Mouse (Mus musculus): ENCODE measurements around the gene Enox2.
"Not testable (repeated sequence)": the region's sequence is repeated elsewhere in the genome, so short reads cannot be mapped to it uniquely, and the experiment has no call there.

The Enox2 gene

DNA sequence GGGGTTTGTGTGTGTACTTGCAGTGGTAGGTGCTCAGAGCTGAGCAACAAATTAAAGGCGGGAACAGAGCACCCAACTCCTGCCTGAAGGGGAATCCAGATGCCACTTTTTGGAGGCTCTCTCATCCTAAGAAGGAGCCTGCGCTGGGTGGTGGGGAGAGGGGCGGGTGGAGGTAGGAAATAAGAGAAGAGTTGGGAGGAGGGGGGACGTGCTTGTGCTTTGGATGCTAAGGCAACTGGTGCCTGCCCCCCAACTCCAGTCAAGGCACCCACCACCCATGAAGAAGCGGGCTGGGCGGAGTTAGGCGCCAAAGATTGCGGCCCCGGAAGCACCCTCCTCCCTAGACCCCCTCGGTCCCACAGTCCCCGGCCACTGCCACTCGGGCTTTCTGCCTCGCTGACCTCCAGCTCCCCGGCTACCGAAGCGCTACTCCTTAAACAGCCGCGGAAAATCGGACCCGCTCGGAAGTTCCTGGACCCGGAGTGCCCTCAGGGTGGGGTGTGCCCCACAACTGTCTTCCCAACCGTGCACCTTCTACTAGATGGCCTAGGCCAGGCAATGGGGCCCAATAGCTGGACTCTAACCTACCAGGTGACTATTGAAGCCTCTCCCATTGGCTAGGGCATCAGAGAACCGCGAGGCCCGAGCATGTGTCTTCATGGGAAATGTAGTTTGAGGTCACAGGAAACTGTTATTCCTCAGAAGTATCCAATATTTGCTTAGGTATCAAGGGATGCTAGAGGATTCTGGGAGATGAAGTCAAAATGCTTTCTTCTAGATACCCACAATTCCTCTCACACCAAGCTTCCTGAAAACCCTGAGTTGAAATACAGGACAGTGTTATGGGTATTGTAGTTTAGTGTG, at the start of gene Enox2:
Gene Enox2, minus strand, starts transcription at position 560 of the 864 bp plus-strand sequence.
- peak; percentile 72 to 85 for DNase-seq

DNA sequence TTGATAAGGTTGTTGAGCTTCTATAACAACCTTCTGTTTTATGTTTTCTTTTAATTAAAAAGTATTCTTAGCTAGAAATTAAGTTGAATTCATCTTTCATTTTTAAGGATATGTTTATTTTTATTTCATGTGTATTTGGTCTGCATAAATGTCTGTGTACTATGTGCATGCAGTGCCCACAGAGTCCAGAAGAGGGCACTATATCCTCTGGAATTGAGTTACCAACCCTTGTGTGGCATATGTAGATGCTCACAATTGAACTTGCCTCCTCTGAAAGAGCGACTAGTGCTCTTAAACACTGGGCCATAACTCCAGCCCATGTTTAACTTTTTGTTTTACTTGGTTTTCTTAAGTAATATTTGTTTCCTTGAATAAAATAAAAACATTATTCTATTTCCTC, 21.4 kb upstream of the Enox2 start:
- DNase-seq = peak; percentile 39 to 52

DNA sequence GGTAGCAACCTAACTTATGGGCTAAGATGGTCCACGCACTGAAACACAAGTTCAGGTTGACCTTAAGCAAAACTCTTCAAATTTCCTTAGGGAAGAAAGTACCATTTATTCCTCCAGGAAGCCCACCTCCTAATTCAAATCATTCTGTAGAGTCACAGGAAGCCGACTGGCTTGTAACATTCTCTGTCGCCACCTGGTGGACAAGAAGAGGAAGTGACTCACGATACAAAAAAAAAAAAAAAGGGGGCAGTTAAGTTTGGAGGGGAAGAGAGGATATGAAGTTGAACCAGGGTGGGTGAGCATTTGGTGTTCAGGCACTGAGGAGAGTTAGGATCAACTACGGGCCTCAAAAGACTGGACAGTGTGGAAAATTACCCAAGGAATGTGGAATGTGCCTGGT, 18.6 kb upstream of the Enox2 start:
- DNase-seq = peak; percentile 2 to 5

DNA sequence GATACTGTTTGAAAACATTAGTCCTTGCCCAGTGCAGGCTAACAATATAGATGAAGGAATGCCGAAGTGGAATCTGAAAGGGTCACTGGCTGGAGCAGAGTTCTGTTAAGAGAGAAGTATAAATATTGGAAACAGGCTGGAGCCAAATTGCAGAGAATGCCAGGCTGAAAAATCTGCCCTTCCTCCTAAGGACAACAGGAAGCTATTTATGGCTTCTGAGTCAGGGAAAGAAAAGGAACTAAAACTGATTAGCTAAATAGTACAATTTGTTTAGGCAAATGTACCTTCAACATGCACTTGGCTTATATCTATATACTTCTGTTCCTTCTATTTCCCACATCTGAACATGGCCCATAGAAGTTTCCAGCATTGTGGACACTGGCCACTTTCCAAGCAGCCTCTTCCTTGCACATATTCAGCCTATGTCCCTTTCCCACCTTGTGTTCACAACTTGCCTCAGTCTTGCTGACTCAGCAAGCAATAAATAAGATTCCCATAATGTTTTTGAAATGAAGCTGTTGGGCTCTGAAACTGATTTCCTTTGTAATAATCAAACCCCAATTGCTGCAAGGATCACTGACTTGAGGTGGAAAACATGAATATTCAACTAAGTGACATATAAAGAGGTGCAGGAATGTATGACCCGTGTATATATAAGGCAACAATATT, 8.0 kb downstream of the Enox2 start:
- no peak for DNase-seq

DNA sequence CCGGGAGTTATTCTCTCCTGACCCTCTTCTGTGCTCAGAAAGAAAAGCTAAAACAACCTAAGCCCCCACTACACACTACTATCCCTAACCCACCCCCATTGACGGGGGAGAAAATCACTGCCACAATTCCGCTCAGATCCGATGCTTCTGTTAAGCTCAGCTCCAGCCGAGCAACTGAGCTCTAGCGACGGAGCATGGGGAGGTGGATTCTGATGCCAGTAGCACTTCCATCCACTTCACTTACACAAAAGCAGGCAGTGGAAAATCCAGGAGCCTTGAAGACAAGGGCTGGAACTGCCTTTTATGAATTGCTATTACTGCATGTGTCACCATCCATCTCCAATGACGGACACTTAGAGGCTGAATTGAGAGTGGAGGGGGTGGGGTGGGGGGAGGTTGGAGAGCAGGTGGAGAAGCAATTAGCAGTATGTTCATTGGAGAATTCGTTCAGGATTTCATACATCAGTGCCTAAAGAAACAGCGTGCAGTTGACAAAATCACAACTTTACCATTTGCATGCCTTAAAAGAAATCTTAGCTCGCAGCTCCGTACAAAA, 14.5 kb downstream of the Enox2 start:
- no peak for DNase-seq

DNA sequence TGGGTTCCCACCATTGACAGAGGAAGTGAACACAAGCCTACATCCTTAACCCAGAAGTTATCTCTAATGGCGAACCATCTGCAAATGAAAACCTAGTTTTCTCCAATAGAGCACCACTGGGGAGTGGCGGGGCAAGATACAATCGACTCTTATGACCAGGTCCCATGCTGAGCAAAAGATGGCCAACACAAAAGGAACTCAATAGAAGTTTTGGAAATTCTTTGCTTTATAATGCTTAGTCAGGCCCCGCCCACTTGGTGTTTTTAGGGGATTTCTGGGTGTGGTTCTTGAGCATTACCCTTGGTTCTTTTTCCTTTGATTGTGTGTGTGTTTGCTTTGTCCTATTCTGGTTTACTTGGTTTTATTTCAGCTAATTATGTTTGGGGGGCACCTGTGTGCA, 37.2 kb downstream of the Enox2 start:
- no peak for DNase-seq

DNA sequence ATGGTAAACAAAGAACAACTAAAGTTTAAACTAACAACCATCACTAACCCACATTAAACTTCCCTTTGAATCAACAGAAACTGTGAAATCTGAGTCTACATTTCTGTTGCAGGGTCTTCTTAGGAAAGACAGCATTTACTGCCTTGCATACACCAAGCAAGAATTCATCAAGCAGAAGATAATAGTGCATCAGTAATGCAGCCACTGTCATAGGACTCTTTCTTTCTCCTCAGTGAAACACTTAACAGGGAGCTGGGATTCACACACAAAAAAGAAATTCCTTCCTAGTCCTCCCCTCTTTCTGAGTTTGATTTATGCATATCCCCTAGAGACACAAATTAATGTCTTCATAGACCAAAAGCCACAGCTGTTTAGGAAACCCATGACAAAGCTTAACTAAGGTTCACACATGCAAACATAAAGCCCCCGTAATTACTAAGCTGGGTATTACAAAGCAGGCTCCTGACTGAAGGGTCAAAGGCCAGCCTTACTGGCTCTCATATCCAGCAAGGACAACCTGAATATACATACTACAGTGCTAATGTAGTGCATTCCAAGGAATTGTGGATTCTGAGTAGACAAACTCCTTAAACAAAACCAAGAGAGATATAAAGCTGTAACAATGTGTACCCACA, 62.1 kb downstream of the Enox2 start:
- no peak for DNase-seq

DNA sequence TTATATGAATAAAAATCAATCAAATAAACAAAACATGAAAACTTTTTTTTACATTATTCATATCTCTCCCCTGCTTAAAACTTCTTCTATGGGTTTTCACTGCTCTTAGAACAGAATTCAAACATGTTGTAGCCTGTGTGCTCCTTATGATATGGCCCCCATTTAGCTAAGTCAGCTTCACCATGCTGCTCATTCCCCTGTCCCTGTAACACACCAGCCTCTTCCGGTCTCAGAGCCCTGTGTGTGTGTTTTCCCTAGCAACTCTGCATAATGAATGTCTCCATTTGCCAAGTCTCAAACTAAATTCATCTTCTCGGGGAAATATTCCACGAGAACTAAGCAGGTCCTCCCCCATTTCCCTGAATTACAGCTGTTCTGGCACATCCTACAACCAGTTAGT, 71.6 kb downstream of the Enox2 start:
- DNase-seq = no peak

DNA sequence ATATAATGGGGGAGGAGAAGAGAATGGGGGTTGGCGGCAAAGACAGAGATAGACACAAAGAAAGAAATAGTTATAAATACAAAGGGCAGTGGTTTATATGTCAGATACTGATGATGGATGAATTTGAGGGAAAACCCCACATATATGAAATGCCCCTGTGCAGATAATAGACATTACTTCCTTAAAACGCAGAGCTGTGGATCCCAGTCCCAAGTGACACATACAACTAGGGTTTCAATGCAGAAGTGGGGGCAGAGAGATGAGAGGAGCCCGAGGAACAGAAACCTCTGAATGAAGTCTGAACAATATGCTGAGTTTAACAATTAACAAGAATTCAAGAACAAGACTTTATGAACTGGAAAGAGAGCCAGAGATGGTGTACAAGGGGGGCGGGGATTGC, 91.7 kb downstream of the Enox2 start:
- no peak for DNase-seq

DNA sequence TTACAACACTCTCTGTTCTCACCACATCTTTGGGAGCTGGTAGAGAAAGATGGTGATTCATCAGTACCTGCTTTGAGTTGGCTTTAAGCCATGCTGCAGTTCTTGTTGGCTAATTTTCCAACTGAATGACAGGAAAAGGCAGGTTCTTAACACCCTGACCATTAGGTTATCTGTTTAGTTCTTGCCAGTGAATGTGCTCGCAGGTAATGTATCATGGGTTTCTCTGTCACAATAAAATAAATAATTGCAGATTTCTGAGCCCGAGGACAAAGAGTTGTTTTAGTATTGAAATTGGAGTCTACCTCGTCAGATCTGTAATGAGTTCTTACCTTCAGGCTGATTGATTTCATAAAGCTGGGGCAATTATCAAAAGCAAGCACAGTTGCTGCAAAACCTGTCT, 106.9 kb downstream of the Enox2 start:
- no peak for DNase-seq

DNA sequence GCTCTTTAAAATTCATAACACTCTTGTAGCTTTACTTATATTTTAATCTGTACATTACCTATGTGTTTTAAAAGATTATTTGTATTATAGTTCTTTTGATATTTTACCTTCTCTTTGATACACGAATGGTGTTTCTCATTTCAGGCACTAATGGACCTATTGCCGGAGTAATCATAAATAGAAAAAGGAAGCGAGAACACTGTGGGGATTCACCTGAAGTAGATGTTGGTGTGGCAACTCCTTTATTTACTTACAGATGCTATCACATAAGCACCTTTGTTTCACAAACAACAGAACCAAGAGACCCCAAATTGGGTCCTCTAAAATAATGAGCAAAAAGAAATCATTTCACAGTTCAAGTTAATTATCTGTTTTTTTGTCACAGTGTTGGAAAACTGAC, 109.4 kb downstream of the Enox2 start:
- no peak for DNase-seq

DNA sequence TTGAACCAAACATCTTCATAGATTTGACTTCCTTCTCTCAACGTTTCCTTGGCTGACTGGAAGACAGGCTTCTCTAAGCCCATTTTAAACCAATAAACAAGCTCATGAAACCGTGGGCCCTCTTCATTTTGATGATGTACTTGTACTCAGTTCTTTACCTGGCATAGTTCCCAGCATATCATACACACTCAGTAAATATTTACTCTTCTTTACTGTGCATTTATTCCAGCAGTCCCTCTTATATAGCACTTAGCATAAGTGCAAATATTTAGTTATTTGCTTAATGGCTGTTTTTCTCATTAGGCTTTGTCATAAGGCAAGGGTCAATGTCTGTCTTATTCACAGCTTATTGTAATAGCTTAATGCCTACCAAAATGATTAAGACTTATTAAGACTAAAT, 133.8 kb downstream of the Enox2 start:
- DNase-seq = no peak

DNA sequence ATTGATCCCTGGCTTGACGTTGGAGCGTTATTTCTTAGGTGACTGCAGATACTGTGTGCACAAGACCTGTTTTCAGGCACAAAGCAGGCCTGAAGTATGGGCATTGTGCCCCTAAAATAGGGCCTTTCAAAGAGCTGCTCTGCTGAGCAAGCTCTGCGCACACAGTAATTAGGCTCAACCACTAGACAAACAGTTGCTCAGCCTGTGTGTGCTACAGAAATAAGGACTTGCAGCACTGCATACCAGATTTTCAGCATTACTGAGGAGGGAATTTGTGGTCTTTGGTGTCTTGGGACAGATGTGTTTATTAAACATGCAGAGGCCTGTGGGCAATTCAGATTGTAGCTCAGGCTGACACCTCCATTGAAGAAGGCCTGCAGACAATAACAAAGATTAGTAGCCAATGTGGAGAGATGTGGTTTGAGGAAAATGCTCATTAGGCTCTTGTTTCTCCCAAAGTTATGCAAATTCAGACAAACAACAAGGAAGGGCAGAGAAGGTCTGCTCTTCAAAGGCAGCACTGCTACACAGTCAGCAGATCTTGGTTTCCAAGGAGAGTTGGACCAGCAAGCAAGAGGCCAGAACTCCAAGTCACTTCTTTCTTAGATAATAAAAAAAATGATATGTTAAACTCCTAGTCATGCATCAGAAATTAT, 163.2 kb downstream of the Enox2 start:
- DNase-seq = no peak

DNA sequence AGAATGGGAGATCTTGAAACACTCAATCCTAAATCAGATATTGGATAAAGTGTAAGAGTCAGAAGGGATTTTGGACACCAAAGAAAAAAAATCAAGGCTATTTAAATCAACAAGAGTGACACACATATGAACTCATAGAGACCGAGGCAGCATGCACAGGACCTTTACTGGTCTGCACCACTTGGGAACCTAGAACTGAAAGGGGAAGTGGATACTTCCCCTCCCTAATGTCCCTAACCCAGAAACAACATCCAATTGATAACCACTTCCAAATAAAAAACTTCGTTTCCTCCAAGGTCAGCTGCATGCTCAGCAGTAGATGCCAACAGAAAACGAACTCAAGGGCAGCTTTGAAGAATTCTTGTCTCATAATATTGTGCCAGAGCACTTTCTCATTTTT, 171.6 kb downstream of the Enox2 start:
- no peak for DNase-seq

DNA sequence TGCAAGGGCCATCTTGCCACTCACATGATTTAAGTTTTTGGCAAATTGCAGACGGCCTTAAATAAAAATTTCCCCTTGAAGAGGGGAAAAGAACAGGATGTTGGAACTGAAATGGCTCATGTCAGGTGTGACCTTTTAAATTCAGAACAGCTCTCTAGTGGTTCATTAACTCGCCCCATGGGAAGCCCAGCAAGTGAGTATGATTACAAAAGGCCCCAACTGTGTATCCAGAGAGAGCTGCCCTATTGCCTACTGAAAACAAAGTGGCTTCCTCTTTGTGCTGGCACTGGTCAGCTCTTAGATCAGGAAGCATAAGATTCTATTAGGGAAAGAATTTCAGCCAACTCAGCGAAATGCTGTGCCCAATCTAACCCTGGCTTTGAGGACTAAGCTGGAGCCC, 175.6 kb downstream of the Enox2 start:
- DNase-seq = no peak

DNA sequence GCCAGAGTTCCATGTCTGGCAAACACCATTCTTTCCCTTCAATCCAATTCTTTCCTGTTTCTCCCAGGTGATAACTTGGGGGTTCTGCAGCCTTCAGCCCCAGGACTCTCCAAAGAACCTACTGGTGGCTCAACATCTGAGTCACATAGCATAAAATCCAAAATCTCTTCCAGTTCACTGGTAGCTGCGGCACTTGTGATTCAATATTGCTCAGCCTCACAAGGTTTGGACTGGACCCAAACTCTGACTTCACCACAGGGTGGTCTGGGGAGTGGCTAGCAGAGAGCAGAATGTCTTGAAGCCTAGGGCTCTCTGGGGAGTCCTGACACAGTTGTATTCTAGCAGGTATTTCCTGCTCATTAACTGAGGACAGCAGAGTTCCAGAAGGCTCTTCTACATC, 187.5 kb downstream of the Enox2 start:
- DNase-seq = not testable (repeated sequence)

DNA sequence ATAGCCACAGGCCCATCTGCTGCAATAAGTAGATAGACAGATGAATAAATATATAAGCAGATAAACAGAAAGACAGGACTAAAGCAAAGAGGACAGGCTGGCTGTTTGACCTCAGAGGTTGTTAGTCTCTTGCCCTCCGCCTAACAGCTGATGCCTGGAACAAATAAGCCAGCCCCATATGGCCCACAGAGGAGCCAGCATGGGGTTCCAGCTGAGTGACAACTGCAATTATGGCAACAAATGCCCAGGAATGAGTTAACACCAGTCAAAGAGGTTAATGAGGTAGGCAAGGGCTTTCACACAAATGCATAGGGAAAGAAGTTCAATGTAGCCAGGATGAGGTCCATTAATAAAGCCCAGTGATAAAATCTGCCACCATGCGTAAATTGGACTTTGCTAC, 191.8 kb downstream of the Enox2 start:
- DNase-seq = no peak

DNA sequence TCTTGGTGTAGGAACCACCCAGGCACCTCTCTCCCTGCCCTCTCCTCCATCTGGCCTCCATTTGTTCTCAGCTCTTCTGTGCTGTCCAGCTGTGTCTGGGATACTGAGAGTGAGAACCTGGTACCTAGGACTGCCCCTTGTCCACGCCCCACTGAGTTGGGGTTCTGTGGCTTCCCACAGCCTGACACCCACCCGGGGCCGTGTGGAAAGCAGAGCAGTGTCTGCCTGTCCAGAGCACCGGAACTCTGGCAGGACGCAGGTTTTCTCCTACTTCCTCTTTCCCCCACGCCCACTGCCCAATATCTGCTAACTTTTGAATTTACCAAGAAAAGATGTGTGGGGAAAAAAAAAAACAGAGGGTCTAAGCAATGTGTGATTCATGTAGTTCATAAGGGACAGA, 213.0 kb downstream of the Enox2 start:
- DNase-seq = no peak

DNA sequence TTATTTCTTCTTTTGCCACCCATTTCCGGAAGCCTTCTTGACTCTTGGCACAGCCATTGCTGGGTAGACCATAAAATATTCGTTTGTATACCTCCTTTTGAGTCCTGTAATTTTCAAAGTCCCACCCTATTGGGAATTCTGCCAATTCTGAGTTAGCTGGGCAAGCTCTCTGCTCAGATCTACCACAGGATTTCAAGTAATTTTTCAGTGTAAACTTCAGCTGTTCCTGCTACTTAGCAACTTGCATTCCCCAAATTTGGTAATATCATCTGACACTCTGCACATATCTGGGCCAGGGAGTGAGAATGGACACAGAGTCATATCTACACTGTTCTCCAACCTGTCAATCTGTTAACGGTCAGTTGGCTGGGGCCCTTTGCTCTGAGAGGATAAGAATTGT, 214.5 kb downstream of the Enox2 start:
- no peak for DNase-seq

DNA sequence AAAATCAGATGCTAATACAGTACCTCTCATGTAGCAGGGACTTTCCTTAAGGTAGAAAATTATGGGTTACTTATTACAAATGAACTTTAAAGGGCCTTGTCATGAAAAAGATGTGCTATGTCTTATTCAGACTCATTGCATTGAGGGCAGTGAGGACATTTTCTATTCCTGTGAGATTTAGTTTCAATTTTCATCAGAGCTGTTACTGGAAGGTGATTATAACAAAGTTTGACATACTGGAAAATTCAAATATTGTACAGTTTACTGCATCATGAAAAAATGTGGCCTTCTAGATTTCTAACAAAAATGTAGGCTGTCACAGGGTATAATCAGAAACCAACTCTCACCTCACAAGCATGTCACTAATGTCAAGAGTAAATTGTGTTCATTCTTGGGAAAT, 242.9 kb downstream of the Enox2 start:
- no peak for DNase-seq

DNA sequence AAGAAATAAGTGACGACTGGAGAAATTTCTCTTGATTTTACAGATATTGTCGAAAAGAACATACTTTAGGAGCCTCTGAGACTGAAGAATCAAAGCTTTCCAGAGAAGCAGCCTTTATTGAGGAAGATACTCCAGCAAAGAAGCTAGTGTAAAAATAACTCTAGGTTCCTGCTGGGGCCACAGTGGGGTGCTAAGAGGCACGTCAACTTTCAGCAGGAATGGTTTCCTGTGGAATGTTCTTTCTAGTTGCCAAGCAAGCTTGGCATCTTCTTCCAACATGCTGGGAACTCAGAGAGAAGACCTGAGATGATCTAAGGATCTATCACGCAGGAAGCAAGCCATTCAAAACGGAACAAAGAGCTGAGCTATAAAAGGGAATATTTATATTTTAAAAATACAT, 278.3 kb downstream of the Enox2 start:
- no peak for DNase-seq

DNA sequence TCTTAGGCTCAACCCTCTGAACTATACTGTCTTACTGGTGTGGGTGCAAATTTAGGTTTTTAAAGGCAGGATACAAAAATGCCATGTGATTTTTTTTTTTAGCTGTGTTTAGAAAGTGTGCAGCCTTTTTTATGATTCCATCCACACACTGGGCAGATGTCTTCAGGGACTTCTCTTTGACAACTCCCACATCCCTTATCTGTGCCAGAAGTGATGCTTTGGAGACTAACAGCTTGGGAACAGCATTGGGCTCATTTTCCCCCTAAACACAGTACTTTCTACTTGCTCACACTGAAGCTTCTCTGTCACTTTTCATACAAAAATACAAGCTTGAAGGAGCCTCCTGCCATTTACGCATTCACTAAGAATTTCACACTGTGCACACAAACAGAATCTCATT, 282.4 kb downstream of the Enox2 start:
- no peak for DNase-seq

DNA sequence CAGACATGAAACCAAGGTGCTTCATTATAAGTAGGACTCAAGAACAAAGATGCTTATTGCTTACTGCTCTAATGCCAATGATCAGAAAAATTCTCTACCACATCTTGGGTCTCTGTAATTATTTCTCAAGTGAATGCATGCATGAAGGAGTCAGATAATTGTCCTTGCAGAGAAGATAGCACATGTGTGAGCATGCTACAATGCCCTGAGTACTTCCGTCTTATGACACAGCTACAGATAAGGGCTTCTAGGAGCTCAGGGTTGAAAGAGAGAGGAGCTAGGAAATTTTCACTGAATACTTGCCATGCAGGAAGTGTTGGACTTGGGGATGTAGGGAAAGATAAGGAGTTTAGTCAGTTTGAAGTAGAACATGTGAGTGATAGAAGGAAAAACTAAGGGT, 285.2 kb downstream of the Enox2 start:
- no peak for DNase-seq

Measured in kidney, postnatal 4 days (tissue).